ENCODE assay signal across 9 mouse cellular contexts in genomic region chr5:138571623-138572022, GRCm38 (mm10). TPM values are rescaled to one million over a fixed set of nuclear protein-coding genes. Genes with fewer than 3 reads are reported as not detected.
DNase-seq lines count a peak whose midpoint lies in the region; ATAC-seq and TF ChIP-seq lines count a peak whose summit lies in the region.
"Had no signal": no experiment of that assay in that cellular context is flagged by ENCODE, and none has a peak within 500 bp of the region (broad histone marks: within the 10 kb centered on the region; RNA-seq: fewer than 3 reads in every experiment).

No protein-coding gene starts in this region.

- H3K36me3 ChIP-seq in heart, adult 2 months (ENCODE audit: control insufficient read depth, insufficient read depth, low read length), result no peaks in the 10 kb centered on the region
- H3K36me3 ChIP-seq in testis, adult 2 months (ENCODE audit: control insufficient read depth, insufficient read depth, low read length), result no peaks in the 10 kb centered on the region
- H3K36me3 ChIP-seq in hindbrain, postnatal 0 days (ENCODE audit: insufficient read depth, low read length), result no peaks in the 10 kb centered on the region
- no peaks in the 10 kb centered on the region for H3K36me3 ChIP-seq in splenic B cell, adult 2 months (ENCODE audit: control insufficient read depth, insufficient read depth, low read length, poor library complexity, severe bottlenecking)
- H3K36me3 ChIP-seq: neural tube, embryonic 13.5 days had no signal

- no peaks in the 10 kb centered on the region for H3K79me2 ChIP-seq in heart, adult 2 months (replicated peaks; ENCODE audit: control insufficient read depth, insufficient read depth, low read length)

- no peaks in the 10 kb centered on the region for H3K27me3 ChIP-seq in heart, adult 2 months (ENCODE audit: control insufficient read depth, insufficient read depth, low read length)
- H3K27me3 ChIP-seq in testis, adult 2 months (ENCODE audit: control insufficient read depth, insufficient read depth, low read length), result no peaks in the 10 kb centered on the region
- no peaks in the 10 kb centered on the region for H3K27me3 ChIP-seq in hindbrain, postnatal 0 days (ENCODE audit: insufficient read depth, low read length)
- no peaks in the 10 kb centered on the region for H3K27me3 ChIP-seq in splenic B cell, adult 2 months (ENCODE audit: control insufficient read depth, insufficient read depth, low read length, poor library complexity, severe bottlenecking)
- H3K27me3 ChIP-seq: neural tube, embryonic 13.5 days had no signal

- TF ChIP-seq EP300 in heart, adult 2 months (IDR thresholded peaks at IDR 0.05; ENCODE audit: insufficient read depth, low read depth, low read length), result no peak

- intact Hi-C loops in heart, adult 2 months (cut with DNase I), result no loop called here

- WGBS in heart, adult 2 months, result 48% methylated on average over 4 of the region's 4 CpGs
- WGBS in hindbrain, postnatal 0 days, result 55% methylated on average over 4 of the region's 4 CpGs

- no peak overlapping the region for H3K4me3 ChIP-seq in heart, adult 2 months
- no peak overlapping the region for H3K4me3 ChIP-seq in testis, adult 2 months (ENCODE audit: control insufficient read depth, low read depth, low read length)
- no peak overlapping the region for H3K4me3 ChIP-seq in hindbrain, postnatal 0 days (ENCODE audit: low read length)
- H3K4me3 ChIP-seq: neural tube, embryonic 13.5 days had no signal

- H3K4me1 ChIP-seq in heart, adult 2 months (ENCODE audit: control insufficient read depth, insufficient read depth, low read length), result no peaks in the 10 kb centered on the region
- no peaks in the 10 kb centered on the region for H3K4me1 ChIP-seq in testis, adult 2 months (ENCODE audit: control insufficient read depth, insufficient read depth, low read length)
- H3K4me1 ChIP-seq in hindbrain, postnatal 0 days (ENCODE audit: insufficient read depth, low read length), result no peaks in the 10 kb centered on the region
- H3K4me1 ChIP-seq: neural tube, embryonic 13.5 days had no signal

- no peak for ATAC-seq in hindbrain, postnatal 0 days

- DNase-seq in heart, adult 2 months, result no peak
- no peak for DNase-seq in heart, adult 9 months (ENCODE audit: low spot score in 2 of 2)
- DNase-seq in testis, postnatal 14 days (ENCODE audit: low spot score), result no peak
- peak; percentile 28 for DNase-seq in hindbrain, postnatal 0 days (ENCODE audit: low spot score)
- DNase-seq in splenic B cell, adult 2 months (ENCODE audit: low read depth, low spot score), result peak; percentile 54
- DNase-seq in layer of hippocampus, adult 9-11 months, result no peak
- DNase-seq in yolk sac, embryonic 10.5 days (ENCODE audit: low spot score), result no peak

- no peak overlapping the region for H3K9ac ChIP-seq in heart, adult 2 months (ENCODE audit: low read depth, low read length)
- no peak overlapping the region for H3K9ac ChIP-seq in hindbrain, postnatal 0 days (replicated peaks; ENCODE audit: low read length)
- H3K9ac ChIP-seq: neural tube, embryonic 13.5 days had no signal

- peak; percentile 39 for TF ChIP-seq CTCF in heart, adult 2 months (IDR thresholded peaks at IDR 0.05)
- peak; percentile 29; the same call in 1 of the 2 replicates for TF ChIP-seq CTCF in testis, adult 2 months (IDR thresholded peaks at IDR 0.05; ENCODE audit: control insufficient read depth, insufficient read depth, insufficient replicate concordance, low read depth, low read length)
- TF ChIP-seq CTCF in hindbrain, postnatal 0 days (IDR thresholded peaks at IDR 0.05; ENCODE audit: low read depth), result peak; percentile 16; the same call in 1 of the 2 replicates

- no peak overlapping the region for H3K27ac ChIP-seq in heart, adult 2 months
- no peak overlapping the region for H3K27ac ChIP-seq in testis, adult 2 months (ENCODE audit: control insufficient read depth, insufficient read depth, low read depth, low read length)
- H3K27ac ChIP-seq in hindbrain, postnatal 0 days, result no peak overlapping the region
- H3K27ac ChIP-seq: neural tube, embryonic 13.5 days had no signal

- H3K4me2 ChIP-seq in hindbrain, postnatal 0 days (ENCODE audit: low read depth, low read length), result no peak overlapping the region
- H3K4me2 ChIP-seq: neural tube, embryonic 13.5 days had no signal

- TF ChIP-seq POLR2A in heart, adult 2 months (IDR thresholded peaks at IDR 0.05; ENCODE audit: insufficient read depth, low read depth, low read length), result no peak
- no peak for TF ChIP-seq POLR2A in testis, adult 2 months (IDR thresholded peaks at IDR 0.05; ENCODE audit: control insufficient read depth, low read depth, low read length)

- peaks cover 3% of the 10 kb centered on the region; the same call in 1 of the 2 replicates for H3K9me3 ChIP-seq in hindbrain, postnatal 0 days (ENCODE audit: low read length)
- H3K9me3 ChIP-seq: neural tube, embryonic 13.5 days had no signal

RNA-seq across cellular contexts. Expression of gene 1700123K08Rik, which starts 7.1 kb away (rescaled TPM):
- total RNA-seq in heart, adult 2 months (2021), result not detected
- polyA plus RNA-seq in heart, adult 2 months (2012; rRNA removed), result 0.20 TPM in 1 of 2 replicates, not detected in the other
- 32.5 and 38.1 TPM in 2 replicates for polyA plus RNA-seq in testis, adult 2 months (2012; rRNA removed)
- total RNA-seq in hindbrain, postnatal 0 days (2014; rRNA removed), result not detected in 2 replicates
- polyA plus RNA-seq in hindbrain, postnatal 0 days (2015; fragmentation: Nextera tagmentation; extraction: Ambion mirVana), result not detected in 2 replicates
- polyA plus RNA-seq: neural tube, embryonic 13.5 days had no signal

RNA-seq across cellular contexts. Expression of gene Zfp68, which starts 47.9 kb away (rescaled TPM):
- 10 to 100 TPM; 17.7 to 19.4 TPM for total RNA-seq in heart, adult 2 months (2021)
- 6.8 and 13.8 TPM in 2 replicates for polyA plus RNA-seq in heart, adult 2 months (2012; rRNA removed)
- 2.0 and 2.1 TPM in 2 replicates for polyA plus RNA-seq in testis, adult 2 months (2012; rRNA removed)
- 32.2 and 36.6 TPM in 2 replicates for total RNA-seq in hindbrain, postnatal 0 days (2014; rRNA removed)
- polyA plus RNA-seq in hindbrain, postnatal 0 days (2015; fragmentation: Nextera tagmentation; extraction: Ambion mirVana), result 43.3 and 46.3 TPM in 2 replicates

RNA-seq across cellular contexts. Expression of gene A430033K04Rik, which starts 51.0 kb away (rescaled TPM):
- 1 to 10 TPM; 3.5 to 4.3 TPM for total RNA-seq in heart, adult 2 months (2021)
- polyA plus RNA-seq in heart, adult 2 months (2012; rRNA removed), result 0.98 and 2.9 TPM in 2 replicates
- 0.27 and 0.32 TPM in 2 replicates for polyA plus RNA-seq in testis, adult 2 months (2012; rRNA removed)
- 8.9 and 12.1 TPM in 2 replicates for total RNA-seq in hindbrain, postnatal 0 days (2014; rRNA removed)
- polyA plus RNA-seq in hindbrain, postnatal 0 days (2015; fragmentation: Nextera tagmentation; extraction: Ambion mirVana), result 11.6 and 12.1 TPM in 2 replicates

Comparison
In these comparisons a context has a peak if more than half of its experiments do, and no peak if none do; other contexts are left out.
1. DNase-seq: peak in hindbrain, postnatal 0 days (single experiment) and splenic B cell, adult 2 months (single experiment); none in heart, adult 2 months (0 of 2), heart, adult 9 months (0 of 2), testis, postnatal 14 days (single experiment), layer of hippocampus, adult 9-11 months (single experiment) and yolk sac, embryonic 10.5 days (single experiment).
2. RNA of gene 1700123K08Rik, which starts 7.1 kb away (polyA plus RNA-seq): 32.5 to 38.1 TPM in testis, adult 2 months; 0.20 TPM in heart, adult 2 months and not detected in hindbrain, postnatal 0 days; every median in the first group is over 10 times any median in the second.
3. Peak in every context shown above with its lines, with median percentiles within 50 percentile points of each other: CTCF ChIP-seq.